Mouse (Mus musculus) testis, adult 2 months (tissue): ENCODE results near the gene Nfe2l1. TPM values are rescaled to one million over a fixed set of nuclear protein-coding genes. Genes with fewer than 3 reads are reported as not detected.

Experiments used
- H3K27ac ChIP-seq: fragments of 200-500 bp; 2 replicates; pipeline ENCODE4 v1.5.1; 2012; ENCODE audit warnings: low read depth, low read length; ENCODE audit not compliant: control insufficient read depth, insufficient read depth
- H3K27me3 ChIP-seq: fragments of 200-500 bp; 2 replicates; pipeline ENCODE4 v1.6.1; 2012; ENCODE audit warnings: mild to moderate bottlenecking, low read length, moderate library complexity; ENCODE audit not compliant: control insufficient read depth, insufficient read depth
- H3K36me3 ChIP-seq: fragments of 200-500 bp; 2 replicates; pipeline ENCODE4 v1.6.1; 2012; ENCODE audit warnings: mild to moderate bottlenecking, low read length; ENCODE audit not compliant: control insufficient read depth, insufficient read depth
- H3K4me1 ChIP-seq: fragments of 200-500 bp; 2 replicates; pipeline ENCODE4 v1.6.1; 2012; ENCODE audit warnings: low read length; ENCODE audit not compliant: control insufficient read depth, insufficient read depth
- H3K4me3 ChIP-seq: fragments of 200-500 bp; 2 replicates; pipeline ENCODE4 v1.5.1; 2012; ENCODE audit warnings: low read depth, mild to moderate bottlenecking, low read length, moderate library complexity, mixed read lengths; ENCODE audit not compliant: control insufficient read depth
- CTCF ChIP-seq: fragments of 200-500 bp; IDR thresholded peaks from 2 replicates; pipeline ENCODE4 v1.5.1; 2012; ENCODE audit warnings: low read depth, mild to moderate bottlenecking, inconsistent platforms, low read length, moderate library complexity; ENCODE audit not compliant: control insufficient read depth, insufficient read depth, insufficient replicate concordance
- POLR2A ChIP-seq: fragments of 200-500 bp; IDR thresholded peaks from 2 replicates; pipeline ENCODE4 v1.6.1; 2012; ENCODE audit warnings: low read depth, mild to moderate bottlenecking, inconsistent platforms, low read length, moderate library complexity; ENCODE audit not compliant: control insufficient read depth
- polyA plus RNA-seq: library from polyadenylated mRNA; depleted of rRNA; stranded (reverse); fragments of >200 nt; gene quantifications from 2 replicates; pipeline ENCODE4 v1.2.3, GENCODE M21; 2012

Gene Nfe2l1
- polyA plus RNA-seq, 1 experiment, result 59.1 TPM

GRCm38 (mm10) chr11:96843627-96844026 is 13.9 kb upstream of the Nfe2l1 start:
- Histone ChIP-seq H3K27me3 (no peaks in the 10 kb centered on the region), H3K4me3 (no peak overlapping the region), H3K4me1 (no peaks in the 10 kb centered on the region; the same call in 1 of the 2 replicates), H3K36me3 (no peaks in the 10 kb centered on the region), H3K27ac (no peak overlapping the region)
- TF ChIP-seq CTCF (no peak), POLR2A (no peak)

DNA sequence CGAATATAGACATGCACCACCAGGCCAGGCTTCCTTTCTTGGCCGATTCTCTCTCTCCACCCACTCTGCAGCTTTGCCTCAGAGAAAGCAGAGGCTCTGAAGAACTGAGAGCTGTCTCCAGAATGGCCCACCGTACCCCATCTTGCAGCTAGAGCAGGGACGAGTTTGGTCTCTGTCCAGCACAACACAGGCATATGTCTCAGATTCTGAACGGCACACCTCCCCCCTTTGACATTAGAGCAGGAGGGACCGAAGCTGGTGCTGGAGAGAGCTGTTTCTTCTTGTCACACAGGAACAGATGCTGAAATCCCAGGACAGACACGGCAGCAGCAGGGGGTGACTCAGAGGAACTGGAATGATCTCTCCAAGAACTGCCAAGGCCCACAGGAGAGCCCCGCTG is 10.5 kb upstream of the Nfe2l1 start:
- Histone ChIP-seq H3K27me3 (no peaks in the 10 kb centered on the region), H3K36me3 (no peaks in the 10 kb centered on the region), H3K4me1 (no peaks in the 10 kb centered on the region; the same call in 1 of the 2 replicates), H3K4me3 (no peak overlapping the region), H3K27ac (peak overlapping the region; percentile 84)
- TF ChIP-seq POLR2A (no peak), CTCF (no peak)

DNA sequence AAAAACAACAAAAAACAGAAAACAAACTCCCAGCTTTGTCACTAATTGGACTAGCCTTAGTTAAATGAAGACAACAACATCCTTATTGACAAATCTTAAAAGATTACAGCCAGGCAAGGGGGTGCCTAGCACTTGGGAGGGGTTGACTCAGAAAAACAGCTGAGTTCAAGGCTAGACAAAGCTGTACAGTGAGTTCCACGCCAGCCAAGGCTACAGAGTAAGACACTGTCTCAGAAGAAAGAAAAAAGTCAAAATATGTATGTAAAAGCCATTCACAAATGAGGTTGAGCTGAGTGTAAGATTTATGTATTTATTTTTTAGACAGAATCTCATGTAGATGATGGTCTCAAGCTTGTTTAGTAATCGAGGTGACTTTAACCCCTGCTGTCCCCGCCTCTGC is 10.1 kb upstream of the Nfe2l1 start:
- no peaks in the 10 kb centered on the region for H3K27me3 ChIP-seq
- TF ChIP-seq CTCF, result no peak
- no peak for TF ChIP-seq POLR2A
- no peaks in the 10 kb centered on the region; the same call in 1 of the 2 replicates for H3K4me1 ChIP-seq
- H3K36me3 ChIP-seq, result no peaks in the 10 kb centered on the region
- H3K4me3 ChIP-seq, result no peak overlapping the region
- H3K27ac ChIP-seq, result peak overlapping the region; percentile 84; the same call in 1 of the 2 replicates

DNA sequence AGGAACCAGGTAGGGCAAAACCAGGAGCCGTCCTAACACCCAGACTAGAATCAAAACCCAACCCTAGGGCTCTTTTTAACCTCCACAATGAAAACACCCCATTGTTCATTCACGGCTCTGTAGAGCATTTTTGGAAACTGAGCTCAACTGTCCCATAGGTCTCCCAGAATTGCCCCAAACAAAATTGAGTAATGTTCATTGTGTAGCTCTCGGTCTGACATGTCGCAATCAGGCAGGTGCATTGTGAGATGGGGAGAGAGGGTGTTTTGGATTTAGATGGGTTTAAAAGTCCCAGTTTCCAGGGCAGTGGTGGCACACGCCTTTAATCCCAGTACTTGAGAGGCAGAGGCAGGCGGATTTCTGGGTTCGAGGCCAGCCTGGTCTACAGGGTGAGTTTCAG is 9.7 kb upstream of the Nfe2l1 start:
- Histone ChIP-seq H3K36me3 (no peaks in the 10 kb centered on the region), H3K4me3 (no peak overlapping the region), H3K27ac (no peak overlapping the region), H3K27me3 (no peaks in the 10 kb centered on the region), H3K4me1 (no peaks in the 10 kb centered on the region; the same call in 1 of the 2 replicates)
- TF ChIP-seq POLR2A (no peak), CTCF (no peak)

- TF ChIP-seq CTCF (no peak), POLR2A (no peak)
- no peaks in the 10 kb centered on the region for H3K27me3 ChIP-seq
- H3K4me3 ChIP-seq, result no peak overlapping the region
- no peaks in the 10 kb centered on the region; the same call in 1 of the 2 replicates for H3K4me1 ChIP-seq
- H3K36me3 ChIP-seq, result no peaks in the 10 kb centered on the region
- H3K27ac ChIP-seq, result no peak overlapping the region
These were observed 8.6 kb upstream of the Nfe2l1 start for GRCm38 (mm10) chr11:96838341-96838740.

DNA sequence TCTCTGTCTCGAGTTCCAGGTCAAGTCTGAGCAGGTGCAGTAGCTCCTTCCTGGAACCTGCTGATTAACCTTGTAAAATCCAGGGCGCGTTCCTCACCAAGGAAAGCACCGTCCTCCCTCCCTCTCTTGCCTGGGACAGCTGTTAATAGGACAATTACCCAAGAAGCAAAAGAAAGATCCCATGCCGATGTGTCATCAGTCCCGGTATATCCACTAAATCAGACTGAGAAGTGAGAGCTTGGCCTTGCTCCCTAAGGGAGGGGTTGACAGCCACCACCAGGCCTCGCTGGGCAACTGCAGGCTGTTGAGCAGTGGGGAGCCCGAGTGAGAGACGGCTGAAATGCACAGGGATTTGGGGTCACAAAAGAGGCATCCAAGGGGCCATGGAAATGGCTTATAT is 7.5 kb upstream of the Nfe2l1 start:
- no peaks in the 10 kb centered on the region for H3K4me1 ChIP-seq
- TF ChIP-seq CTCF (peak; percentile 30; the same call in 1 of the 2 replicates), POLR2A (no peak)

GRCm38 (mm10) chr11:96834127-96834526 is 4.4 kb upstream of the Nfe2l1 start:
- no peak overlapping the region for H3K27ac ChIP-seq
- H3K27me3 ChIP-seq, result no peaks in the 10 kb centered on the region
- TF ChIP-seq CTCF (no peak), POLR2A (no peak)
- peaks cover 3% of the 10 kb centered on the region for H3K4me1 ChIP-seq
- no peak overlapping the region for H3K4me3 ChIP-seq
- H3K36me3 ChIP-seq, result no peaks in the 10 kb centered on the region

More for the DNA sequence above, 7.5 kb upstream of the Nfe2l1 start:
- Histone ChIP-seq H3K27ac (no peak overlapping the region), H3K36me3 (no peaks in the 10 kb centered on the region), H3K4me3 (no peak overlapping the region), H3K27me3 (no peaks in the 10 kb centered on the region)

DNA sequence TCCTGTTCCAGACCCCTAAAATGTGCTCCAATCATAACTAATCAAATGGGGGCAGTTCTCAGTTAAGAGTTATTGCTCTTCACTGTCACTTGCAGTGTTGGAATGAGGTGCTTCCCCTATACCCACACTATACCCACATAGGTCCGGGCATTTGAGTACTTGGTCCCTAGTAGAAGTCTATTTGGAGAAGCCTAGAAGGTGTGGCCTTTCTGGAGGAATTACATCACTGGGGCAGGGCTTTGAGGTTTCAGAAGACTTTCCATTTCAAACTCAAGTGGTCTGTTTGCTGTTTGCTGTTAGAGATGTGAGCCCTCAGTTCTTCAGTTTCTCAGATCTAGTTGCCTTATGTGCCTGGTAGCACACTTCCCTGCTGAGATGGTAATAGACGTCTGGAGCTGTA is 3.2 kb upstream of the Nfe2l1 start:
- no peak overlapping the region for H3K27ac ChIP-seq
- peaks cover 6% of the 10 kb centered on the region for H3K4me1 ChIP-seq
- H3K27me3 ChIP-seq, result no peaks in the 10 kb centered on the region
- TF ChIP-seq POLR2A (no peak), CTCF (no peak)
- no peaks in the 10 kb centered on the region for H3K36me3 ChIP-seq
- no peak overlapping the region for H3K4me3 ChIP-seq
